Mouse (Mus musculus) limb, embryonic 15.5 days (tissue): ENCODE data around the gene Naa40. TPM values are rescaled to one million over a fixed set of nuclear protein-coding genes. Genes with fewer than 3 reads are reported as not detected.
A peak's percentile ranks its signal among the peaks of the same experiment; 100 is the strongest.

ENCODE experiments used
- ATAC-seq: fragments of 200-750 bp; cut with Nextera tagmentation; 2 replicates; pipeline ENCODE4 v1.8.0; 2017; ENCODE audit warnings: low read depth, moderate TSS enrichment; ENCODE audit not compliant: insufficient number of reproducible peaks, low FRiP score, low TSS enrichment
- H3K27ac ChIP-seq: fragments of 300-500 bp; sonication (generic); 2 replicates; pipeline ENCODE4 v1.5.1; 2015; ENCODE audit warnings: moderate library complexity, mild to moderate bottlenecking, inconsistent platforms
- H3K27me3 ChIP-seq: fragments of 300-500 bp; sonication (generic); 2 replicates; pipeline ENCODE4 v1.6.1; 2015; ENCODE audit warnings: inconsistent platforms
- H3K36me3 ChIP-seq: fragments of 300-500 bp; sonication (generic); 2 replicates; pipeline ENCODE4 v1.6.1; 2015; ENCODE audit warnings: inconsistent platforms
- H3K4me1 ChIP-seq: fragments of 300-500 bp; sonication (generic); 2 replicates; pipeline ENCODE4 v1.6.1; 2015; ENCODE audit warnings: inconsistent platforms
- H3K4me2 ChIP-seq: fragments of 300-500 bp; sonication (generic); 2 replicates; pipeline ENCODE4 v1.6.1; 2015; ENCODE audit warnings: mild to moderate bottlenecking, inconsistent platforms
- H3K4me3 ChIP-seq: fragments of 300-500 bp; sonication (generic); 2 replicates; pipeline ENCODE4 v1.5.1; 2015; ENCODE audit warnings: mild to moderate bottlenecking, inconsistent platforms
- H3K9ac ChIP-seq: fragments of 300-500 bp; sonication (generic); 2 replicates; pipeline ENCODE4 v1.6.1; 2015; ENCODE audit warnings: inconsistent platforms
- H3K9me3 ChIP-seq: fragments of 300-500 bp; sonication (generic); 2 replicates; pipeline ENCODE4 v1.6.1; 2016; ENCODE audit warnings: inconsistent platforms
- WGBS: fragments of 180-500 bp; shearing (Covaris S2); methylation state at CpG from one replicate; pipeline ENCODE4 v1.1.7; 2015; 5-methylcytosine and 5-hydroxymethylcytosine counted together
- polyA plus RNA-seq: library from polyadenylated mRNA; unstranded; fragments of >200 nt; fragmentation: Nextera tagmentation; extraction: Ambion mirVana; gene quantifications from 2 replicates; pipeline ENCODE4 v1.2.1, GENCODE M21; 2015

Gene Naa40
- polyA plus RNA-seq, 1 experiment from 2014 or later = 45.0 TPM

- Histone ChIP-seq H3K27me3 (no peaks in the 10 kb centered on the region), H3K36me3 (peaks cover 47% of the 10 kb centered on the region)
- WGBS = 83% methylated on average over 9 of the region's 9 CpGs
Measured at GRCm38 (mm10) chr19:7225096-7225690, 15.8 kb downstream of the Naa40 start.

GRCm38 (mm10) chr19:7224253-7224652 is 16.7 kb downstream of the Naa40 start:
- Histone ChIP-seq H3K4me1 (no peaks in the 10 kb centered on the region), H3K27ac (no peak overlapping the region), H3K9me3 (no peaks in the 10 kb centered on the region), H3K9ac (no peak overlapping the region), H3K4me2 (no peak overlapping the region), H3K4me3 (no peak overlapping the region), H3K36me3 (peaks cover 38% of the 10 kb centered on the region), H3K27me3 (no peaks in the 10 kb centered on the region)
- ATAC-seq = no peak
- 91% methylated on average over 3 of the region's 3 CpGs for WGBS

More at GRCm38 (mm10) chr19:7225096-7225690, 15.8 kb downstream of the Naa40 start:
- H3K9me3 ChIP-seq = no peaks in the 10 kb centered on the region
- H3K4me1 ChIP-seq = no peaks in the 10 kb centered on the region
- H3K4me3 ChIP-seq = no peak overlapping the region
- ATAC-seq = no peak
- no peak overlapping the region for H3K4me2 ChIP-seq
- H3K27ac ChIP-seq = no peak overlapping the region
- no peak overlapping the region for H3K9ac ChIP-seq

- H3K9ac ChIP-seq = no peak overlapping the region
- no peak overlapping the region for H3K4me3 ChIP-seq
- no peaks in the 10 kb centered on the region for H3K4me1 ChIP-seq
- peaks cover 31% of the 10 kb centered on the region for H3K36me3 ChIP-seq
- H3K27ac ChIP-seq = no peak overlapping the region
- H3K4me2 ChIP-seq = no peak overlapping the region
- no peaks in the 10 kb centered on the region for H3K27me3 ChIP-seq
- no peaks in the 10 kb centered on the region for H3K9me3 ChIP-seq
- ATAC-seq = no peak
Measured at GRCm38 (mm10) chr19:7223488-7223887, 17.5 kb downstream of the Naa40 start.

GRCm38 (mm10) chr19:7222196-7222595 is 18.8 kb downstream of the Naa40 start:
- Histone ChIP-seq H3K9me3 (no peaks in the 10 kb centered on the region), H3K9ac (no peak overlapping the region), H3K4me2 (no peak overlapping the region), H3K27me3 (no peaks in the 10 kb centered on the region), H3K27ac (no peak overlapping the region), H3K36me3 (peaks cover 18% of the 10 kb centered on the region), H3K4me1 (peaks cover 7% of the 10 kb centered on the region), H3K4me3 (no peak overlapping the region)
- ATAC-seq = no peak
- 80% methylated on average over 6 of the region's 6 CpGs for WGBS

- Histone ChIP-seq H3K36me3 (peaks cover 22% of the 10 kb centered on the region), H3K27me3 (no peaks in the 10 kb centered on the region), H3K9me3 (no peaks in the 10 kb centered on the region), H3K4me3 (no peak overlapping the region), H3K9ac (no peak overlapping the region), H3K27ac (no peak overlapping the region), H3K4me2 (no peak overlapping the region), H3K4me1 (peaks cover 34% of the 10 kb centered on the region)
- WGBS = 95% methylated on average over 5 of the region's 5 CpGs
- ATAC-seq = no peak
Measured at GRCm38 (mm10) chr19:7218753-7219152, 22.2 kb downstream of the Naa40 start.

GRCm38 (mm10) chr19:7217926-7218267 is 23.1 kb downstream of the Naa40 start:
- peak overlapping the region; percentile 48 for H3K4me2 ChIP-seq
- ATAC-seq = 0 out of 2 replicates have a peak, but pooled peaks have one; percentile 4
- peaks cover 34% of the 10 kb centered on the region for H3K4me1 ChIP-seq
- no peaks in the 10 kb centered on the region for H3K9me3 ChIP-seq
- no peaks in the 10 kb centered on the region for H3K27me3 ChIP-seq
- peaks cover 30% of the 10 kb centered on the region for H3K36me3 ChIP-seq
- peak overlapping the region; percentile 84 for H3K4me3 ChIP-seq
- peak overlapping the region; percentile 50; the same call in 1 of the 2 replicates for H3K27ac ChIP-seq
- no peak overlapping the region for H3K9ac ChIP-seq
- 11% methylated on average over 6 of the region's 6 CpGs for WGBS

- Histone ChIP-seq H3K4me2 (peak within 1 kb of the TSS; percentile 65), H3K9me3 (no peaks in the 10 kb centered on the region), H3K4me3 (peak within 1 kb of the TSS; percentile 84), H3K36me3 (peaks cover 31% of the 10 kb centered on the region), H3K27me3 (no peaks in the 10 kb centered on the region), H3K27ac (peak within 1 kb of the TSS; percentile 87), H3K9ac (peak within 1 kb of the TSS; percentile 76), H3K4me1 (peaks cover 34% of the 10 kb centered on the region)
- WGBS = 0% methylated on average over 50 of the region's 50 CpGs
- peak; percentile 96 for ATAC-seq
Measured at GRCm38 (mm10) chr19:7217162-7217925, 23.6 kb downstream of the Naa40 start, which contains the start of gene Cox8a. Gene Cox8a (minus strand): TSS chr19:7217616.

GRCm38 (mm10) chr19:7214484-7214883 is 26.5 kb downstream of the Naa40 start:
- H3K9me3 ChIP-seq = no peaks in the 10 kb centered on the region
- no peak for ATAC-seq
- H3K36me3 ChIP-seq = peaks cover 42% of the 10 kb centered on the region
- H3K4me1 ChIP-seq = peaks cover 34% of the 10 kb centered on the region
- H3K4me2 ChIP-seq = no peak overlapping the region
- H3K27ac ChIP-seq = no peak overlapping the region
- no peak overlapping the region for H3K4me3 ChIP-seq
- H3K9ac ChIP-seq = no peak overlapping the region
- 89% methylated on average over 5 of the region's 5 CpGs for WGBS
- H3K27me3 ChIP-seq = no peaks in the 10 kb centered on the region

GRCm38 (mm10) chr19:7213010-7213409 is 28.0 kb downstream of the Naa40 start:
- Histone ChIP-seq H3K27me3 (no peaks in the 10 kb centered on the region), H3K36me3 (peaks cover 42% of the 10 kb centered on the region), H3K4me2 (no peak overlapping the region), H3K9ac (no peak overlapping the region), H3K4me3 (no peak overlapping the region), H3K9me3 (no peaks in the 10 kb centered on the region), H3K27ac (no peak overlapping the region), H3K4me1 (peaks cover 31% of the 10 kb centered on the region)
- no peak for ATAC-seq
- WGBS = 93% methylated on average over 3 of the region's 3 CpGs

- H3K27ac ChIP-seq = no peak overlapping the region
- 89% methylated on average over 1 of the region's 1 CpGs for WGBS
- H3K4me3 ChIP-seq = no peak overlapping the region
- H3K9me3 ChIP-seq = no peaks in the 10 kb centered on the region
- no peaks in the 10 kb centered on the region for H3K27me3 ChIP-seq
- no peak overlapping the region for H3K4me2 ChIP-seq
- H3K9ac ChIP-seq = no peak overlapping the region
- H3K4me1 ChIP-seq = peaks cover 27% of the 10 kb centered on the region
- no peak for ATAC-seq
- peaks cover 42% of the 10 kb centered on the region for H3K36me3 ChIP-seq
Measured at GRCm38 (mm10) chr19:7212216-7212615, 28.8 kb downstream of the Naa40 start.

GRCm38 (mm10) chr19:7209907-7210646 is 30.9 kb downstream of the Naa40 start:
- no peak for ATAC-seq
- no peak overlapping the region for H3K9ac ChIP-seq
- H3K4me1 ChIP-seq = peaks cover 23% of the 10 kb centered on the region
- WGBS = 94% methylated on average over 7 of the region's 7 CpGs
- no peak overlapping the region for H3K4me3 ChIP-seq
- H3K27me3 ChIP-seq = no peaks in the 10 kb centered on the region
- H3K4me2 ChIP-seq = no peak overlapping the region
- no peak overlapping the region for H3K27ac ChIP-seq
- peaks cover 32% of the 10 kb centered on the region for H3K36me3 ChIP-seq
- no peaks in the 10 kb centered on the region for H3K9me3 ChIP-seq
